ENCODE assay signal across 10 mouse cellular contexts in the genomic region with DNA sequence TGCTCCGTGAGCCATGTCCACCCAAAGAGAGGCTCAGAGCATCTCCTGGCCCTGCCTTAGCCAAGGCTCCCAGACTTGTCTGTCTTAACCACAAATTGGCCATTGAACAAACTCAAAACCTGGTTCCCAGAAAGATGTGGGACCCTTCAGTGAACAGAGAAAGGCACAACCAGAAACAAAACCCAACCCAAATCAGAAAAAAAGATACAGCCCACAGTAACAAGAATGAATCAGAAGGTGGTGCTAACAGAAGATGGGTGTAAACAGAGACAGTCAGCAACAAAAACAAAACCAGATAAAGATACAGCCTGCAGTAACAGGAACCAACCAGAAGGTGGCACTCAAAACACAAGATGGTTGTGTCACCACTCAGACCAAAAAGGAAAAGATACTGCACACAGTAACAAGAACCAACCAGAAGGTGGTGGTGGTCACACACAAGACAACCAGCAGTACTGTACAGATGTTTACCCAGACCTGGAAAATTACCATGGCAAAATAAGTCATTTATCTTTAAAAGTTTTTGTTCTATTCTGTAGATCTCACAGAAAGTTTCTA. TPM values are rescaled to one million over a fixed set of nuclear protein-coding genes. Genes with fewer than 3 reads are reported as not detected.
DNase-seq lines count a peak whose midpoint lies in the region; ATAC-seq and TF ChIP-seq lines count a peak whose summit lies in the region.
"Had no signal": no experiment of that assay in that cellular context is flagged by ENCODE, and none has a peak within 500 bp of the region (broad histone marks: within the 10 kb centered on the region; RNA-seq: fewer than 3 reads in every experiment).

No protein-coding gene starts in this region.

- WGBS in forebrain, postnatal 0 days: 87% methylated on average over 1 of the region's 1 CpGs
- WGBS in forebrain, embryonic 10.5 days: 94% methylated on average over 1 of the region's 1 CpGs
- 98% methylated on average over 1 of the region's 1 CpGs for WGBS in lung, adult 2 months
- WGBS in forebrain, embryonic 12.5 days: 95% methylated on average over 1 of the region's 1 CpGs
- 84% methylated on average over 1 of the region's 1 CpGs for WGBS in heart, embryonic 11.5 days (ENCODE audit: insufficient replicate concordance)

- no peak overlapping the region for H3K9ac ChIP-seq in forebrain, postnatal 0 days
- H3K9ac ChIP-seq in forebrain, embryonic 12.5 days: no peak overlapping the region
- H3K9ac ChIP-seq in heart, embryonic 11.5 days (ENCODE audit: low read depth, low read length): no peak overlapping the region
- H3K9ac ChIP-seq: limb, embryonic 15.5 days had no signal

- H3K4me1 ChIP-seq in forebrain, postnatal 0 days (ENCODE audit: insufficient read depth): no peaks in the 10 kb centered on the region
- no peaks in the 10 kb centered on the region for H3K4me1 ChIP-seq in forebrain, embryonic 10.5 days
- H3K4me1 ChIP-seq in lung, adult 2 months (ENCODE audit: control insufficient read depth, insufficient read depth, low read length): no peaks in the 10 kb centered on the region
- H3K4me1 ChIP-seq in forebrain, embryonic 12.5 days: no peaks in the 10 kb centered on the region
- H3K4me1 ChIP-seq in heart, embryonic 11.5 days (ENCODE audit: control insufficient read depth, insufficient read depth, low read length): no peaks in the 10 kb centered on the region
- H3K4me1 ChIP-seq: limb, embryonic 15.5 days had no signal

- H3K27me3 ChIP-seq in forebrain, postnatal 0 days (ENCODE audit: insufficient read depth, low read length): no peaks in the 10 kb centered on the region
- H3K27me3 ChIP-seq in forebrain, embryonic 10.5 days (ENCODE audit: poor library complexity, severe bottlenecking): no peaks in the 10 kb centered on the region
- no peaks in the 10 kb centered on the region for H3K27me3 ChIP-seq in forebrain, embryonic 12.5 days
- no peaks in the 10 kb centered on the region for H3K27me3 ChIP-seq in heart, embryonic 11.5 days (ENCODE audit: control insufficient read depth, insufficient read depth, low read length)
- H3K27me3 ChIP-seq: limb, embryonic 15.5 days had no signal

- ATAC-seq in forebrain, postnatal 0 days: no peak
- no peak for ATAC-seq in forebrain, embryonic 12.5 days (ENCODE audit: low FRiP score)
- ATAC-seq in heart, embryonic 11.5 days (replicated peaks; ENCODE audit: insufficient number of reproducible peaks, low FRiP score, low TSS enrichment): no peak

- no peak for DNase-seq in forebrain, postnatal 0 days
- DNase-seq in forebrain, embryonic 10.5 days (ENCODE audit: extremely low spot score, low spot score): no peak
- DNase-seq in lung, adult 2 months: no peak
- DNase-seq in lung, postnatal 14 days: no peak
- peak; percentile 36 for DNase-seq in kidney, postnatal 10 days
- DNase-seq in thymus, postnatal 25 days: peak; percentile 52

- peaks cover 9% of the 10 kb centered on the region; the same call in 1 of the 2 replicates for H3K9me3 ChIP-seq in forebrain, postnatal 0 days (ENCODE audit: low read length)
- peaks cover 27% of the 10 kb centered on the region for H3K9me3 ChIP-seq in forebrain, embryonic 10.5 days
- H3K9me3 ChIP-seq in forebrain, embryonic 12.5 days: peaks cover 13% of the 10 kb centered on the region
- peaks cover 15% of the 10 kb centered on the region for H3K9me3 ChIP-seq in heart, embryonic 11.5 days (replicated peaks; ENCODE audit: control insufficient read depth, low read length)
- H3K9me3 ChIP-seq: limb, embryonic 15.5 days had no signal

- H3K4me2 ChIP-seq in forebrain, postnatal 0 days (ENCODE audit: low read depth): no peak overlapping the region
- no peak overlapping the region for H3K4me2 ChIP-seq in forebrain, embryonic 12.5 days
- H3K4me2 ChIP-seq in heart, embryonic 11.5 days: no peak overlapping the region
- H3K4me2 ChIP-seq: limb, embryonic 15.5 days had no signal

- no peaks in the 10 kb centered on the region for H3K36me3 ChIP-seq in forebrain, postnatal 0 days (ENCODE audit: insufficient read depth)
- no peaks in the 10 kb centered on the region for H3K36me3 ChIP-seq in forebrain, embryonic 10.5 days (replicated peaks)
- H3K36me3 ChIP-seq in forebrain, embryonic 12.5 days (replicated peaks): no peaks in the 10 kb centered on the region
- no peaks in the 10 kb centered on the region for H3K36me3 ChIP-seq in heart, embryonic 11.5 days (ENCODE audit: control insufficient read depth, insufficient read depth, low read length)
- H3K36me3 ChIP-seq: limb, embryonic 15.5 days had no signal

- no peak overlapping the region for H3K4me3 ChIP-seq in forebrain, postnatal 0 days (ENCODE audit: low read depth, low read length)
- H3K4me3 ChIP-seq in forebrain, embryonic 10.5 days: no peak overlapping the region
- H3K4me3 ChIP-seq in lung, adult 2 months (replicated peaks; ENCODE audit: extremely low read depth, low read depth, low read length): no peak overlapping the region
- H3K4me3 ChIP-seq in forebrain, embryonic 12.5 days (replicated peaks): no peak overlapping the region
- no peak overlapping the region for H3K4me3 ChIP-seq in heart, embryonic 11.5 days (ENCODE audit: low read depth, low read length)
- H3K4me3 ChIP-seq: limb, embryonic 15.5 days had no signal

- peak; percentile 59 for TF ChIP-seq CTCF in forebrain, postnatal 0 days (IDR thresholded peaks at IDR 0.05; ENCODE audit: low read depth)
- peak; percentile 19; the same call in 1 of the 2 replicates for TF ChIP-seq CTCF in lung, adult 2 months (IDR thresholded peaks at IDR 0.05; ENCODE audit: insufficient read depth, low read length)

- TF ChIP-seq POLR2A in lung, adult 2 months (IDR thresholded peaks at IDR 0.05; ENCODE audit: borderline replicate concordance, extremely low read depth, low read depth, low read length): no peak

- H3K27ac ChIP-seq in forebrain, postnatal 0 days (ENCODE audit: low read depth, low read length): no peak overlapping the region
- no peak overlapping the region for H3K27ac ChIP-seq in forebrain, embryonic 10.5 days
- H3K27ac ChIP-seq in forebrain, embryonic 12.5 days: no peak overlapping the region
- no peak overlapping the region for H3K27ac ChIP-seq in heart, embryonic 11.5 days (ENCODE audit: low read depth, low read length)
- H3K27ac ChIP-seq: limb, embryonic 15.5 days had no signal

RNA-seq across cellular contexts. Expression of a gene that starts 47.0 kb away (rescaled TPM):
- 68.3 and 101 TPM in 2 replicates for total RNA-seq in forebrain, postnatal 0 days (2014; rRNA removed)
- 23.2 and 28.5 TPM in 2 replicates for polyA plus RNA-seq in forebrain, postnatal 0 days (2015; fragmentation: Nextera tagmentation; extraction: Ambion mirVana)
- polyA plus RNA-seq in forebrain, embryonic 10.5 days (2016; fragmentation: Nextera tagmentation; extraction: Ambion mirVana): 27.6 and 31.5 TPM in 2 replicates
- polyA plus RNA-seq in lung, adult 2 months (2012; rRNA removed): 22.6 and 45.9 TPM in 2 replicates
- polyA plus RNA-seq in forebrain, embryonic 12.5 days (2016; fragmentation: Nextera tagmentation; extraction: Ambion mirVana): 47.5 and 50.3 TPM in 2 replicates
- polyA plus RNA-seq in heart, embryonic 11.5 days (2014; fragmentation: Nextera tagmentation; extraction: Ambion mirVana): 26.4 and 39.4 TPM in 2 replicates

RNA-seq across cellular contexts. Expression of a gene that starts 57.1 kb away (rescaled TPM):
- not detected in 2 replicates for total RNA-seq in forebrain, postnatal 0 days (2014; rRNA removed)
- polyA plus RNA-seq in forebrain, postnatal 0 days (2015; fragmentation: Nextera tagmentation; extraction: Ambion mirVana): not detected in 2 replicates
- polyA plus RNA-seq in forebrain, embryonic 10.5 days (2016; fragmentation: Nextera tagmentation; extraction: Ambion mirVana): not detected in 2 replicates
- polyA plus RNA-seq in lung, adult 2 months (2012; rRNA removed): not detected in 2 replicates
- polyA plus RNA-seq in forebrain, embryonic 12.5 days (2016; fragmentation: Nextera tagmentation; extraction: Ambion mirVana): not detected in 2 replicates
- polyA plus RNA-seq in heart, embryonic 11.5 days (2014; fragmentation: Nextera tagmentation; extraction: Ambion mirVana): not detected in 2 replicates
- polyA plus RNA-seq: gonadal fat pad, adult 2 months; limb, embryonic 15.5 days had no signal

Comparison
In these comparisons a context has a peak if more than half of its experiments do, and no peak if none do; other contexts are left out.
1. DNase-seq: peak in kidney, postnatal 10 days (single experiment) and thymus, postnatal 25 days (single experiment); none in forebrain, postnatal 0 days (single experiment), forebrain, embryonic 10.5 days (single experiment), lung, adult 2 months (single experiment) and lung, postnatal 14 days (single experiment).